Mouse (Mus musculus): Measurements from ENCODE around the gene Gapvd1. TPM values are rescaled to one million over a fixed set of nuclear protein-coding genes. Genes with fewer than 3 reads are reported as not detected.
"Not testable (repeated sequence)": the region's sequence is repeated elsewhere in the genome, so short reads cannot be mapped to it uniquely, and the experiment has no call there.

The Gapvd1 gene
- polyA plus RNA-seq, 1 experiment from 2014 or later: 79.7 TPM

DNA sequence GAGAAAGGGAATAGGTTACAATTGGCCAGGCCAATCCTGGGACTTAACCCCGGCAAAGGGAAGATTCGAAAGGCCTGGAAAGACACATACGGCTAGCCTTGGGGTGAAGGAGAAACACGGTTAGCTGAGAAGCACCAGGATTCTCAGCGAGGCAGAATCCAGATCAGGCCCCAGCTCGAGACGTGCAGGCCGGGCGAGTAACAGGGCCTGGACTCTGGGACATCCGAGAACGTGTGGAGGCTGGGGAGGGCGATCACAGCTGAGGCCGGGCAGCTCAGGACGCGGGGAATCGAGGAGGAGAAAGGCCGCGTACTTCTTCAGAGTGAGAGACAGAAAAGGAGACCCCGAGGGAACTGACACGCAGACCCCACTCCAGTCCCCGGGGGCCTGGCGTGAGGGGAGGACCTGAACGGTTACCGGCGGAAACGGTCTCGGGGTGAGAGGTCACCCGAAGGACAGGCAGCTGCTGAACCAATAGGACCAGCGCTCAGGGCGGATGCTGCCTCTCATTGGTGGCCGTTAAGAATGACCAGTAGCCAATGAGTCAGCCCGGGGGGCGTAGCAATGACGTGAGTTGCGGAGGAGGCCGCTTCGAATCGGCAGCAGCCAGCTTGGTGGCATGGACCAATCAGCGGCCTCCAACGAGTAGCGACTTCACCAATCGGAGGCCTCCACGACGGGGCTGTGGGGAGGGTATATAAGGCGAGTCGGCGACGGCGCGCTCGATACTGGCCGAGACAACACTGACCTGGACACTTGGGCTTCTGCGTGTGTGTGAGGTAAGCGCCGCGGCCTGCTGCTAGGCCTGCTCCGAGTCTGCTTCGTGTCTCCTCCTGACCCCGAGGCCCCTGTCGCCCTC lies 16.6 kb upstream of the Gapvd1 start, which contains the start of gene Hspa5:
Hspa5 (plus strand) TSS at position 603 of the 859 bp plus-strand sequence.
- DNase-seq (ENCODE audit: low spot score): peak; percentile 100

DNA sequence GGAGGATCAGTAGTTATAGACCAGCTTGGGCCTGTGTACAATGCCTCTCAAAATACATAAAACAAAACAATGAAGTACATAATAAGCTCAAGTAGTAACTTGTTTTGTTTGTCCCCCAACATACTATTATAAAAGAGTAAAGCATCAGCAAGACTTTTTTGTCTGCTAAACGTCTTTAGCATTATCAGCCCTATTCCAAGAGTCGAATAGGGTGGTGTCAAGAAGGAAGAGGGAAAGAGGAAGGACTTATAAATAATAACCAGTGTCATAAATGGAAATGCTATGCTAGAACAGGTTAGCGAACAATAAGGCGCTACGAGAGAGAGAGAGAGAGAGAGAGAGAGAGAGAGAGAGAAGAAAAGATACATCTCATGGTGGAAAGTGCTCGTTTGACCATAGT lies 15.9 kb upstream of the Gapvd1 start:
- DNase-seq (ENCODE audit: low spot score): no peak

DNA sequence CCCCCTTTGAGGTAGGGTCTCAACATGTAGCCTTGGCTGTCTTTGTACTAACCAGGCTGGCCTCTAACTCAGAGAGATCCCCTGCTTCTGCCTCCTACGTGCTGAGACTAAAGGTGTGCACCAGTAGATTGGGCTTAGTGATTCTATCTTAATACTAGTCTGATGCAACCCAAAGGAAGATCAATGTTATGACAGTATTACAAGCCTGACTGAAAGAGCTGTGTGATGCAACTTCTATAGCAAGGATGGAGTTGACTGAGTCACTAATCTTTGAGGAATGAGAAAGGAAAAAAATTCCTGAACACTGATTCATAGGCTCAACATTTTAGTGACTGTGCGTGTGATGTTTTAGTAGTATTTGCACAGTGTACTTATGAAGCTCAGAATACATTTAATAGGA lies 15.0 kb upstream of the Gapvd1 start:
- DNase-seq (ENCODE audit: low spot score): no peak

DNA sequence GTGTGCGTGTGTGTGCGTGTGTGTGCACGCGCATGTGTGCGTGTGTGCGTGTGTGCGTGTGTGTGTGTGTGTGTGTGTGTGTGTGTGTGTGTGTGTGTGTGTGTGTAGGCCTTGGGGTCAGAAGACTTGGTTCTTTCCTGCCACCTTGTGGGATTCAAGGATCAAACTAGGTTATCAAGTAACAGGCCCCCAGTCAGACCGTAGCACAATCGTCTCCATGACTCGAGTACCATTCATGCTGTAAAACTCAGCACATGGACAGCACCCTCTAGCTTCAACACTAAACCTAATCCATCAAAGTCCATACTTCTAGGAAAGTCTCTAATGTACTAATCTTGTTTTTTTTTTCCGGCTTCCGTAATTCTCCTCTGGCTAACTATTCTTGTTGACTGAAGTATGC lies 9.8 kb upstream of the Gapvd1 start:
- no peak for DNase-seq (ENCODE audit: low spot score)

DNA sequence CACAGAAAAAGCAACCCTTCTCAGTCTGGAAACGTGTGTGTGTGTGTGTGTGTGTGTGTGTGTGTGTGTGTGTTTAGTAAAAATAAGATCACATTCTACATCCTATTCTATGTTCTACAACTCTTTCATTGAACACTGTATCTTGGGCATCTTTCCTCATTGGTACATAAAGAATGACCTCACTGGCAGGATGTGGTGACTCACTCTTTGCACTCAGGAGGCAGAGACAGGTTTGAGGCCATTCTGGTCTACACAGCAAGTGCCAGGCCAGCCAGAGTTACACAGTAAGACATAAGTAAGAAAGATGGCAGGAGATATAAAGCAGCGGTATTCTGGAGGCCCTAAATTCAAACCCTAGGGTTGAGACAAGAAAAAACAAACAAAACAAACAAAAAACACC lies 7.8 kb upstream of the Gapvd1 start:
- DNase-seq (ENCODE audit: low spot score): no peak

DNA sequence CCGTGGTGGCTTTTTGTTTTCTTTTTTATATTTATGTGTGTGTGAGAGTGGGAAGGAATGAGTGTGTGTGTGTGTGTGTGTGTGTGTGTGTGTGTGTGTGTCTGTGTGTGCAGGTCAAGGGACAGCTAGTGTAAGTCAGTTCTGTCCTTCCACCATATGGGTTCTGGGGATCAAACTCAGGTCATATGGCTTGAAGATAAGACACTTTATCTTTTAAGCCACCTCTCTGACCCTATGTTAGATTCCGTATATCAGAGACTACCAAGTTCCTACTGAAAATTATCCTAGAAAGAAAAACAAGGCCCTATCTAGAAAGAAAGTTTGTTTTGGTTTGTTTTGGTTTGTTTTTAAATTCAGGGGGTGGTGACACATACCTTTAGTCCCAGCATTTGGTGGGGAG lies 7.1 kb upstream of the Gapvd1 start:
- no peak for DNase-seq (ENCODE audit: low spot score)

DNA sequence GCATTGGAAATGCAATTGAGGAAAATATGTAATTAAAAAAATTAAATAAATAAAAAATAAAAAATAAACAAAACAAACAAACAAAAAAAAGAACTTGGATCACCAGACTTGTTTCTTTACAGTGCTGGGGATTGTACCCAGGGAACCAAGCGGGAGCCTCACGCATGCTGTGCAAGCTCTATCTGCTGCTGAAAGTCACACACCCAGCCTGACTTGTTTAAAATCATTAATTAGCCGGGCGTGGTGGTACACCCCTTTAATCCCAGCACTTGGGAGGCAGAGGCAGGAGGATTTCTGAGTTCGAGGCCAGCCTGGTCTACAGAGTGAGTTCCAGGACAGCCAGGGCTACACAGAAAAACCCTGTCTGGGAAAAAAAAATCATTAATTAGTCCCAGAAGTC lies 6.2 kb upstream of the Gapvd1 start:
- DNase-seq (ENCODE audit: low spot score): not testable (repeated sequence)

DNA sequence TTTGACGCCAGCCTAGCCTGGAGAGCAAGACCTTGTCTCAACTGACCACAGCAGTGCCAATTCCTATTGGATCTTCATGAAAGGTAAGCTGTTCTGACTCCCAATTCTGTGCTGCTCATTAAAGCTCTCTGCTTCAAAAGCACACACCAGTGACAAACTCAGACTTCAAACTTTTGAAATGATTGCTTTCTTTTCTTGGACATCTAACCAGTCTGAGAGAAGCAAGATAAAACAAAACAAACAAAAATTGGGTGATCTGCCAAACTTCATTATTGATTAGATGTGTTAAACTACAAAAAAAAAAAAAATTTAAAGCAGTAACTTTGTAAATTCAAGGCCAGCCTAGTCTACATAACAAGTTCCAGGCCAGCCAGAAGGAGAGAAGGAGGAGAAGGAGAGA lies 2.3 kb upstream of the Gapvd1 start:
- DNase-seq (ENCODE audit: low spot score): no peak

DNA sequence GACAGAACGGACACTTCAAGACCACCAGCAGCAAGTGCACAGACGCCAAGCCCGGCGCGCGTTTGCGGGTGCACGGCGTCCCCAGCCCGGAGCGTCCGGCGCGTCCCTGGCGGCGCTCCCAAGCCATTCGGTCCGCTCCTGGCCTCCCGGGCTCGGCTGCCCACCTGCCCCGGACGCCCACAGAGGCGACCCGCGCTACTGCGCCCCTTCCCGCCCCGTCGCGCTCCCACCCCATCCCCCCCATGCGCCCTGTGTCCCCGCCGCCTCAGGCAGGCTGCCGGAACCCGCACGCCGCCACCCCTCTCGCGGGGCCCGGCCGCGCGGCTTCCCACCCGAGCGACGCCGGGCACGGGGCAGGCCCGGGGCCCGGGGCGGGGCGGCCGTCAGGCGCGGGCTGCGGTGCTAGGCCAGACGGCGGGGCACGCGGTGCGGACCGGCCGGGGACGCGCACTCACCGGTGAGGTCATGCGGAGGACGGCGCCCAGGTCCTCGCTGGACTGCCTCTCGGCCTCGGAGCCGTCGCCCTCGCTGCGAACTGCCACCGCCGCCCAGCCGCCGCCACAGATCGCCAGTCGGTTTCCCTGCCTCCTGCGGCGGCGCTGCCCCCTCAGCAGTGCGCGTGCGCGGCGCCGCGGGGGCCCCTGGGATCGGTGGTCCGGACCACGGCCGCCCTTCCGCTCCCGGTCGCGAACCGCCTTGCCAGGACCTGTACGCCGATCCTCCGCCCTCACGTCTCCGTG lies 1.1 kb downstream of the Gapvd1 start:
- DNase-seq (ENCODE audit: low spot score): peak; percentile 86

DNA sequence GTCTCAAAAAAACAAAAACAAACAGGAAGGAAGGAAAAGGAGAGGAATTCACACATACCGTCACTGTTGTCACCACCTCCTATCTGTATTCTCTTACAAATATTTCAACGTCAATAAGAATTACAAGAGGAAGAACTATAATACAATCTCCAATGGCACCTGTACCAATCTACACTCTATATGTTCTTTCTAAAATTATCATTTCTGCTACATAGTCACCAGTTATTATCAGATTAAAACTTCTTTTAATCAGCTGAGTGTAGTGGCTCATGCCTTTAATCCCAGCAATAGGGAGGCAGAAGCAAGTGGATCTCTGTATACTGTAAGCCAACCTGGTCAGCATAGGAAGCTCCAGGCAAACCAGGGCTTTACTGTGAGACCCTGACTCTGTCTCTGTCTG lies 4.8 kb downstream of the Gapvd1 start:
- DNase-seq (ENCODE audit: low spot score): no peak

DNA sequence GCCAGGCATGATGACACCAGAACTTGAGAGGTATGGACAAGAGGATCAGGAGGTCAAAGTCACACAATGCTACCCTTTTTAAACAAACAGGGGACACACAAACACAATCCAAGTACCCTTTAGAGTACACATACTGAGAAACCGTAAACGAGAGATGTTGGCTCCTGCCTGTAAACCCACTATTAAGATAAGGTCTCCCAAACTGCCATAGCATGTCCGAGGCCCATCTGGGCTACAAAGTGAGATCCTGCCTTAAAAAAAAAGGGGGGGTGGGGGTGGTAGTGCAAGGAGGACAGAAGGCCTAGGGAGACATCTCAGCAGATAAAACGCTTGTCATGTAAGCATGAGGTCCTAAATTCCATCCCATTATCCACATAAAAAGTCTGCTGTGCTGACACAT lies 6.6 kb downstream of the Gapvd1 start:
- DNase-seq (ENCODE audit: low spot score): no peak

DNA sequence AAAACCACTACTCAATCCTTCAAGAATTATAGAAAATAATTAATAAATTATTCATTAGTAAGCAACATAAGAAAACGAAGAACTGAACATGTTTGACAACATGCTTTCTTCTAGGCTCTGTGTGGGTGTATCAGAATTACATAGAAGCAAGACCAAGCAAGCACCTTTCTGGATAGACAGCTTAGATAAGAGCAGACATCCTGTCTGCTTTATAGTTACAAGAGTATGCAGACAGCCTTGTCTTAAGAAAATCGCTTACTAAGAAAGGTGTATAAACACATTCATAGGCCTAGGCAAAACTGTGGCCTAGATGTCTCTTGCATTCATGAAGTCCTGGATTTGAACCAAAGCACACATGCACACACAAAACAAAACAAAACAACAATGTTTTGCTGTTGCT lies 9.4 kb downstream of the Gapvd1 start:
- peak; percentile 9 for DNase-seq (ENCODE audit: low spot score)

DNA sequence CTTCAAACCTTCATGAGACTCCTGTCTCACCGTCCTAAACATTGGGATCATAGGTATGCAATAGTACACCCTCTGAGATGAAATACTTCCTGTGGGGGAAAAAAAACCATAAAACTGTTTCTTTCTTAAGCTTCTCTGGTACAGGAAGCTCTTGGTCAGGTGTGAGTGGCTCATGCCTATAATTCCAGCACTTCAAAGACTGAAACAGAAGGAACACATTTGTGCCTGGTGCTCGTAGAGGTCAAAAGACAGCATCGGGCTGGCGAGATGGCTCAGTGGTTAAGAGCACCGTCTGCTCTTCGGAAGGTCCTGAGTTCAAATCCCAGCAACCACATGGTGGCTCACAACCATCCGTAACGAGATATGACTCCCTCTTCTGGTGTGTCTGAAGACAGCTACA lies 10.6 kb downstream of the Gapvd1 start:
- DNase-seq (ENCODE audit: low spot score): peak; percentile 47

DNA sequence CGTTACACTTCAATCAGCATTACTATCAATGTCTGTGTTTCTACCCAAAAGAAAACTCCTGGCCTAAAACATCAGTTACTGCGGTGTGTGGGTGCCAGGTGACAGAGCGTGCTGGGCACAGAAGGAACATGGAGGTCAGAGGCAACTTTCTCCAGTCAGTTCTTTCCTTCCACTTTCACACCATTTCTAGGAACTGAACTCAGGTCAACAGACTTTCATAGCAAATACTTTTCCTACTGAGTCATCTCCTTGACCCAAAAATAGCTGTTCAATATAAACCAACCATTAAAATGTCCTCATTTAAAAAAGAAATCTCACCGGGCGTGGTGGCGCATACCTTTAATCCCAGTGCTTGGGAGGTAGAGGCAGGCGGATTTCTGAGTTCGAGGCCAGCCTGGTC lies 12.4 kb downstream of the Gapvd1 start:
- DNase-seq (ENCODE audit: low spot score): no peak

DNA sequence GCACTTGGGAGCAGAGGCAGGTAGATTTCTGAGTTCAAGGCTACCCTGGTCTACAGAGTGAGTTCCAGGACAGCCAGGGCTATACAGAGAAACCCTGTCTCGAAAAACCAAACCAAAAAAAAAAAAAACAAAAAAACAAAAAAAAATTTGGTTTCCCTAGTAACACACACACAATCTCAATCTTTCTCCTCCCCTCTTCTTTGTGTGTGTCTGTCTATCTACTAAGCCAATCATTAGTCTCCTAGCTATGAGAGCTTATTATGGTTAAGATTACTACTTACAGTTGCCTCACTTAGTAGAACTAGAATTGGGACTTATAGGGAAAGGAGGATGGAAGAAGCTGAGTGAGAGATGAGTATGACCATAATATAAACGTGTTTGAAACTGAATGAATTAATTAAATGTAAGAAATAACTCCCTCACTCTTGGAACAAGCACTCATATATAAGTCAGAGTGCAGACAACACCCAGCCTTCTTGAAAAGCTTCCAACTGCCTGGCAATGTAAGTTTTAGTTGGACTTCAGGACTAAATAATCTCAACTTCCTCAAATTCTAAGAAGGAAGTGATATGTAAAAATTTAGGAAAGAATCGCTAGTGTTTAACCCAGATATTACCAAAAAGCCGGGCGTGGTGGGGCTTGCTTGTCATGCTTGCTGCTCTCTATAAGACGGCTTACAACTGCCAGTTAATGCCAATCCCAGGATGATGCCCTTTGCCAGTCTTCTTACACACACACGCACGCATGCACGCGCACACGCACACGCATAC lies 13.5 kb downstream of the Gapvd1 start:
- no peak for DNase-seq (ENCODE audit: low spot score)

DNA sequence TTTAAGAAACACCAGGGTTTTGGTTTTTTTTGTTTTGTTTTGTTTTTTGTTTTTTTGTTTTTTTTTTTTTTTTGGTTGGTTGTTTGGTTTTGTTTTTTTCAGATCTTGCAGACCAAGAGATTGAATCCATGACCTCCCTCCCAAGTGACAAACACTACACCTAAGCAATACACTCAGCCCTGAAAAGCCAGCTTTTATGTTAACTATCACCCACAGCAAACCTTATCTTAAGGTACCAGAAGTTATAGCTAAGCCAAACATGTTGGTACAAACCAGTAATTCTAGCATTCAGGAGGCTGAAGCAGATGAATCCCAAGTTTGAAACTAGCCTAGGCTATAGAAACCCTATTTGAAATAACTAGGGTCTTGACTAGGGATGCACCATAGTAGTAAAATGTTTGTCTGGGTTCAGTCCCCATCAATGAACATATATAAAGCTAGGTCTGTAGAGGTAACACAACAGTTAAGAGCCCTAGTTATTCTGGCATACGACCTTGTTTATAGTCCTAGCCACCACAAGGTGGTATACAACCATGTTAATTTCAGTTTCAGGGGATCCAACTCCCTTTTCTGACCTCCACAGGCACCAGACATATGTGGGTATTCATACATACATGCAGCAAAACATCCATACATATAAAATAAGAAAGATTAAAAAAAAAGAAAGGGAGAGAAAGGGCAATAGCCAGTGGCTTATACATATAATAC lies 15.2 kb downstream of the Gapvd1 start:
- DNase-seq (ENCODE audit: low spot score): no peak

DNA sequence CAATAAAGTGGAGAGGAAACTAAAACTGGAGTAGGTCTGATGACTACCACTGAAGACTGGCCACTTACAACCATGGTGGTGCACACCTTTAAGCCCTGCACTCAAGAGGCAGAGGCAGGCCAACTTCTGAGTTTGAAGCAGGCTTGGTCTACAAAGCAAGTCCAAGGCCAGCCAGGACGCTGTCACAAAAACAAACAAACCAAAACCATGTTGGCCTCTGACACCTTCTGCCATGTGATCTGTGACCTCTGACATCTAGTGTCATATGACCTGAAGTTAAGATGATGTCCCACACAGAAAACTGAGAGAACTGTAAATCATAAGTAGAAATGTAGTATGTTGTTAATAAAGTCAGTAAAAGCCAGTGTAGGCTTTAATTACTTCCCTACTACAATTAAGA lies 17.1 kb downstream of the Gapvd1 start:
- DNase-seq (ENCODE audit: low spot score): no peak

DNA sequence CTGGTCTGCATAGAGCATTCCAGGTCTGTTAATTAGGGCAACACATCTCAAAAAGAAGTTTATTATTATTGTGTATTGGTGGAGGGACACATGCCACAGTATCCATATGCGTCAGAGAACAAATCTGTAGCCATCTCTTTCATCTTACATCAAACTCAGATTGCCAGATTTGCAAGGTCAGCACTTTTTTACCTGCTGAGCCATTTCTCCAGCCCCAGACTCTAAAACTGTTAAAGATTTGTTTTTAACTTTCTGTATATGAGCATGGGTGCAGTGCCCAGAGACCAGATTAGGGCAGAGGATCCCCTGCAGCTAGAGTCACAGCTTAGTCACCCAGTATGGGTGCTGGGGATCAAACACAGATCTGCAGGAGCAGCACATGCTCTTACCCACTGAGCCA lies 18.4 kb downstream of the Gapvd1 start:
- no peak for DNase-seq (ENCODE audit: low spot score)

DNA sequence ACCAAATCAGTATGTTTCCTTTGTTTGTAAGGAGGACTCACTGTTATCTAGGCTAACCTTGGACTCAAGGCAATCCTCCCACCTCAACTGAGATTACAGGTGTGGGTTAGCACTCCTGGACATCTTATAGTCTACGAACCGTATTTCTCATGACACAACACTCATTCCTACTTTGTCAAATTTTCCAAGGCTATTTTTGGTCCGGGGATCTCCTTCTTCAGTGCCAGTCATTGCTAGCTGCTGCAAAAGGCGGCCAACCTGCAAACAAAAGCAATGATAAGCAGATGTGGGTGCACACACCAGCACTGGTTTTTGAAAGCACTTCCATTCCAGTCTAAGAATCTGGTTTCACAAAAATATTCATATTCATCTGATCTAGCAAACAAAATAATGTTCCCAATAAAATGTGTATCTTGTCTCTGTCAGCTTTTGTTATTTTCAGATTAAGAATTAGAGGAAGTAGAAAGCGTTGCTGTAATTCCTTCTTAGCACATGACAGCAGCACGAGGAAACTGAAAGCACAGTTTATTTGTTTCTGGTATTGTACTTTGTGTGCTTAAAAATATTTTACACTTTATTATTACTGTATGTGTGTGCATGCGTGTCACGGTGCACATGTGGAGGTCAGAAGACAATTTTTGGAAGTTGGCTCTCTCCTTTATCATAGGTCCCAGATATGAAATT lies 27.8 kb downstream of the Gapvd1 start:
- no peak for DNase-seq (ENCODE audit: low spot score)

DNA sequence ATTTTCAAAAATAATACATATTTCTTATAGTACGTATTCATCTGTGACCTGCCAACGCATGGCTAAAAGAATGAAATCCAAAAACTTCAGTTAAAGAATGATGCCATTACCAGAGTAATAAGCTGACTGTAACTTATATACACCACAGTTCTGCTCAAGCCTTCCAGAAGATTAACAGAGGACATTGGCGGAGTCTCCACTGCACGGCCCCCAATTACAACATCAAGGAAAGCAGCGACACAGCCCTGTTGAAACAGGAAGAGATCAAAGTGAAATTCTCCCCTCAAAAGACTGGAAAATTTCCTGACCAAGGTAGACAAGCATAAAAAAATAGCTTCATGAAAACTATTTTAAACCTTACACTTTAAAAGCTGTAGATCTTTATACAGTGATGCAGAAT lies 29.8 kb downstream of the Gapvd1 start:
- no peak for DNase-seq (ENCODE audit: low spot score)

DNA sequence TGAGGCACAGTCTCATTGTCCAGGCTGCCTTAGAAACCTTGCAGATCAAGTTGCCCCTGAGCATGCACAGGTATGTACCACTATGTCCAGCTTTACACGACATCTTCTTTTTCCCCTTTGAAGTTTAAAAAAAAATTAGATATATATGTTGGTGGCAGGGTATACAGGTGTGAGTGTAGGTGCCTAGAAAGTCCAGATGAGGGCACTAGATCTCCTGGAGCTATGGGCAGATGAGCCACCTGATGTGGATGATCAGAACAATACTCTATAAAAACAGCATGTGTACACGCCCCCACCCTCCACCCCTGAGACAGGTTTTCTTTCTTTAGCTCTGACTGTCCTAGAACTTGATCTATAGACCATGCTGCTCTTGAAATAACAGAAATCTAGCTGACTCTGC lies 36.8 kb downstream of the Gapvd1 start:
- DNase-seq (ENCODE audit: low spot score): peak; percentile 15
